Mouse (Mus musculus) brain, embryonic 14.5 days (tissue): ENCODE measurements around the gene Dcdc2c.

Source experiments
- CTCF ChIP-seq: fragments of 200-500 bp; IDR thresholded peaks from 2 replicates; pipeline ENCODE4 v1.5.1; 2012; ENCODE audit warnings: inconsistent platforms, mild to moderate bottlenecking, moderate library complexity, borderline replicate concordance; ENCODE audit not compliant: insufficient read depth, insufficient read length; ENCODE audit errors: extremely low read depth
- POLR2A ChIP-seq: fragments of 200-500 bp; IDR thresholded peaks from 2 replicates; pipeline ENCODE4 v1.6.1; 2012; ENCODE audit warnings: mild to moderate bottlenecking, inconsistent platforms, borderline replicate concordance; ENCODE audit not compliant: poor library complexity, insufficient read depth, insufficient read length, severe bottlenecking; ENCODE audit errors: extremely low read depth

GRCm38 (mm10) chr12:28392129-28392528, 160.1 kb downstream of the Dcdc2c start:
- TF ChIP-seq CTCF (no peak), POLR2A (no peak)
